Mouse (Mus musculus): ENCODE results near the gene Dspp.

GRCm38 (mm10) chr5:104160581-104160980 lies 9.9 kb upstream of the Dspp start:
- no peak for TF ChIP-seq CTCF (IDR thresholded peaks at IDR 0.05; ENCODE audit: control insufficient read depth, insufficient read depth, insufficient read length)
- no peak for TF ChIP-seq MYOD1 (IDR thresholded peaks at IDR 0.05; ENCODE audit: control insufficient read depth, insufficient read length, low read depth)
- TF ChIP-seq FOSL1 (IDR thresholded peaks at IDR 0.05; ENCODE audit: insufficient read depth, low read length, poor library complexity, severe bottlenecking): no peak
- TF ChIP-seq MYOG (IDR thresholded peaks at IDR 0.05; ENCODE audit: control insufficient read depth, extremely low read depth, insufficient read length): no peak
